Mouse (Mus musculus) macrophage (primary cell): ENCODE measurements around the gene 3110082I17Rik. TPM values are rescaled to one million over a fixed set of nuclear protein-coding genes. Genes with fewer than 3 reads are reported as not detected.
"Not testable (repeated sequence)": the region's sequence is repeated elsewhere in the genome, so short reads cannot be mapped to it uniquely, and the experiment has no call there.

ENCODE experiments used
- H3K27ac ChIP-seq: fragments of 350-480 bp; formaldehyde crosslinking; 2 replicates; pipeline ENCODE4 v1.9.0; 2021
- H3K36me3 ChIP-seq: fragments of 350-480 bp; formaldehyde crosslinking; 2 replicates; pipeline ENCODE4 v1.9.0; 2021; ENCODE audit errors: inconsistent target
- H3K4me3 ChIP-seq: fragments of 350-480 bp; formaldehyde crosslinking; 2 replicates; pipeline ENCODE4 v1.9.0; 2021; ENCODE audit errors: inconsistent target
- H3K79me2 ChIP-seq: fragments of 350-480 bp; formaldehyde crosslinking; 2 replicates; pipeline ENCODE4 v1.9.0; 2021; ENCODE audit errors: inconsistent target
- WGBS: methylation state at CpG from one replicate; pipeline ENCODE4 v1.1.7; 2026; ENCODE audit warnings: inconsistent platforms; ENCODE audit not compliant: missing documents; 5-methylcytosine and 5-hydroxymethylcytosine counted together
- polyA plus RNA-seq: library from polyadenylated mRNA; stranded (reverse); fragments of 250-400 nt; gene quantifications from 3 replicates; pipeline ENCODE4 v1.2.4, GENCODE M21; 2018; ENCODE audit warnings: inconsistent platforms

The 3110082I17Rik gene
- polyA plus RNA-seq, 1 experiment from 2014 or later, result 24.1 TPM

- H3K27ac ChIP-seq, result peak overlapping the region; percentile 64
- H3K36me3 ChIP-seq, result peaks cover 29% of the 10 kb centered on the region
- H3K4me3 ChIP-seq, result peak overlapping the region; percentile 97
- peaks cover 25% of the 10 kb centered on the region for H3K79me2 ChIP-seq
- 8% methylated on average over 10 of the region's 12 CpGs for WGBS
Observed at GRCm38 (mm10) chr5:139344021-139344686, 116.2 kb downstream of the 3110082I17Rik start.

GRCm38 (mm10) chr5:139338891-139339290 is 121.4 kb downstream of the 3110082I17Rik start:
- peaks cover 48% of the 10 kb centered on the region for H3K36me3 ChIP-seq
- H3K79me2 ChIP-seq, result peaks cover 14% of the 10 kb centered on the region
- H3K4me3 ChIP-seq, result no peak overlapping the region
- WGBS, result 97% methylated on average over 10 of the region's 11 CpGs
- no peak overlapping the region for H3K27ac ChIP-seq

GRCm38 (mm10) chr5:139338403-139338802 is 121.9 kb downstream of the 3110082I17Rik start:
- WGBS, result 89% methylated on average over 3 of the region's 3 CpGs
- no peak overlapping the region for H3K4me3 ChIP-seq
- peaks cover 9% of the 10 kb centered on the region for H3K79me2 ChIP-seq
- H3K36me3 ChIP-seq, result peaks cover 48% of the 10 kb centered on the region
- H3K27ac ChIP-seq, result no peak overlapping the region

GRCm38 (mm10) chr5:139337826-139338370 is 122.4 kb downstream of the 3110082I17Rik start:
- H3K79me2 ChIP-seq, result peaks cover 4% of the 10 kb centered on the region; the same call in 1 of the 2 replicates
- H3K4me3 ChIP-seq, result no peak overlapping the region
- H3K36me3 ChIP-seq, result peaks cover 48% of the 10 kb centered on the region
- WGBS, result 82% methylated on average over 12 of the region's 13 CpGs
- no peak overlapping the region for H3K27ac ChIP-seq

- Histone ChIP-seq H3K27ac (no peak overlapping the region), H3K36me3 (peaks cover 34% of the 10 kb centered on the region), H3K79me2 (no peaks in the 10 kb centered on the region), H3K4me3 (no peak overlapping the region)
- 91% methylated on average over 4 of the region's 4 CpGs for whole genome bisulfite sequencing
Observed at GRCm38 (mm10) chr5:139335634-139336033, 124.7 kb downstream of the 3110082I17Rik start.

GRCm38 (mm10) chr5:139334394-139334793 is 125.9 kb downstream of the 3110082I17Rik start:
- not testable (repeated sequence) for H3K79me2 ChIP-seq, H3K4me3 ChIP-seq, H3K27ac ChIP-seq
- WGBS, result 92% methylated on average over 7 of the region's 10 CpGs
- peaks cover 22% of the 10 kb centered on the region for H3K36me3 ChIP-seq

GRCm38 (mm10) chr5:139333301-139334013 is 126.9 kb downstream of the 3110082I17Rik start:
- H3K36me3 ChIP-seq, result peaks cover 13% of the 10 kb centered on the region; the same call in 1 of the 2 replicates
- H3K79me2 ChIP-seq, result no peaks in the 10 kb centered on the region
- WGBS, result 95% methylated on average over 16 of the region's 16 CpGs
- no peak overlapping the region for H3K27ac ChIP-seq
- no peak overlapping the region for H3K4me3 ChIP-seq

GRCm38 (mm10) chr5:139332590-139333272 is 127.6 kb downstream of the 3110082I17Rik start:
- Histone ChIP-seq H3K79me2 (no peaks in the 10 kb centered on the region), H3K36me3 (peaks cover 7% of the 10 kb centered on the region; the same call in 1 of the 2 replicates), H3K27ac (no peak overlapping the region), H3K4me3 (no peak overlapping the region)
- 88% methylated on average over 8 of the region's 8 CpGs for WGBS

GRCm38 (mm10) chr5:139331742-139332141 is 128.6 kb downstream of the 3110082I17Rik start:
- Histone ChIP-seq H3K79me2 (no peaks in the 10 kb centered on the region), H3K27ac (no peak overlapping the region), H3K36me3 (peaks cover 4% of the 10 kb centered on the region; the same call in 1 of the 2 replicates), H3K4me3 (no peak overlapping the region)
- 17% methylated on average over 7 of the region's 8 CpGs for WGBS

- H3K79me2 ChIP-seq, result no peaks in the 10 kb centered on the region
- no peak overlapping the region for H3K4me3 ChIP-seq
- 90% methylated on average over 6 of the region's 7 CpGs for WGBS
- no peak overlapping the region for H3K27ac ChIP-seq
- H3K36me3 ChIP-seq, result no peaks in the 10 kb centered on the region
Observed at GRCm38 (mm10) chr5:139330766-139331165, 129.6 kb downstream of the 3110082I17Rik start.

GRCm38 (mm10) chr5:139327634-139328020 is 132.7 kb downstream of the 3110082I17Rik start:
- H3K27ac ChIP-seq, result peak overlapping the region; percentile 28
- 13% methylated on average over 7 of the region's 7 CpGs for WGBS
- peaks cover 22% of the 10 kb centered on the region for H3K79me2 ChIP-seq
- no peak overlapping the region for H3K4me3 ChIP-seq
- no peaks in the 10 kb centered on the region for H3K36me3 ChIP-seq

GRCm38 (mm10) chr5:139326986-139327633 is 133.2 kb downstream of the 3110082I17Rik start:
- no peaks in the 10 kb centered on the region for H3K36me3 ChIP-seq
- no peak overlapping the region for H3K4me3 ChIP-seq
- H3K27ac ChIP-seq, result peak overlapping the region; percentile 28
- H3K79me2 ChIP-seq, result peaks cover 27% of the 10 kb centered on the region
- WGBS, result 73% methylated on average over 7 of the region's 7 CpGs

GRCm38 (mm10) chr5:139326111-139326696 is 134.1 kb downstream of the 3110082I17Rik start:
- H3K27ac ChIP-seq, result no peak overlapping the region
- WGBS, result 67% methylated on average over 13 of the region's 13 CpGs
- H3K4me3 ChIP-seq, result no peak overlapping the region
- peaks cover 36% of the 10 kb centered on the region for H3K79me2 ChIP-seq
- no peaks in the 10 kb centered on the region for H3K36me3 ChIP-seq
